Mouse (Mus musculus) heart, embryonic 10.5 days (tissue): ENCODE data around the gene Slc43a2. TPM values are rescaled to one million over a fixed set of nuclear protein-coding genes. Genes with fewer than 3 reads are reported as not detected.

ENCODE experiments used
- DNase-seq: peaks from one replicate; pipeline ENCODE4 v3.0.0-alpha.2; 2017; ENCODE audit warnings: low spot score
- H3K27ac ChIP-seq: fragments of 300-500 bp; sonication (generic); 2 replicates; pipeline ENCODE4 v1.5.1; 2016; ENCODE audit warnings: mild to moderate bottlenecking
- H3K27me3 ChIP-seq: fragments of 300-500 bp; sonication (generic); 2 replicates; pipeline ENCODE4 v1.6.1; 2016; ENCODE audit warnings: mild to moderate bottlenecking; ENCODE audit not compliant: poor library complexity, insufficient read depth, severe bottlenecking
- H3K36me3 ChIP-seq: fragments of 300-500 bp; sonication (generic); 2 replicates; pipeline ENCODE4 v1.6.1; 2016; ENCODE audit warnings: mild to moderate bottlenecking, moderate library complexity
- H3K4me1 ChIP-seq: fragments of 300-500 bp; sonication (generic); 2 replicates; pipeline ENCODE4 v1.6.1; 2016; ENCODE audit warnings: mild to moderate bottlenecking
- H3K4me3 ChIP-seq: fragments of 300-500 bp; sonication (generic); 2 replicates; pipeline ENCODE4 v1.5.1; 2016; ENCODE audit warnings: mild to moderate bottlenecking, moderate library complexity
- H3K9me3 ChIP-seq: fragments of 300-500 bp; sonication (generic); 2 replicates; pipeline ENCODE4 v1.6.1; 2016; ENCODE audit warnings: mild to moderate bottlenecking, moderate library complexity
- WGBS: fragments of 180-500 bp; shearing (Covaris S2); methylation state at CpG from one replicate; pipeline ENCODE4 v1.1.7; 2016; 5-methylcytosine and 5-hydroxymethylcytosine counted together
- polyA plus RNA-seq: library from polyadenylated mRNA; unstranded; fragments of >200 nt; fragmentation: Nextera tagmentation; extraction: Ambion mirVana; gene quantifications from 2 replicates; pipeline ENCODE4 v1.2.1, GENCODE M21; 2016

The Slc43a2 gene
- polyA plus RNA-seq, result 5.5 and 6.4 TPM in 2 replicates

GRCm38 (mm10) chr11:75531469-75532242 lies at the start of gene Slc43a2:
TSS of gene Slc43a2 (plus strand) at chr11:75531694.
- Histone ChIP-seq H3K9me3 (no peaks in the 10 kb centered on the region), H3K27ac (peak within 1 kb of the TSS; percentile 95), H3K36me3 (peaks cover 4% of the 10 kb centered on the region; the same call in 1 of the 2 replicates), H3K4me1 (peaks cover 32% of the 10 kb centered on the region), H3K4me3 (peak within 1 kb of the TSS; percentile 84), H3K27me3 (0 out of 2 replicates have a peak, but pooled peaks cover 3% of the 10 kb centered on the region)
- under 1% methylated on average over 62 of the region's 62 CpGs for WGBS
- peak; percentile 97 for DNase-seq

GRCm38 (mm10) chr11:75486192-75486591 lies 45.3 kb upstream of the Slc43a2 start:
- H3K4me3 ChIP-seq, result peak overlapping the region; percentile 97
- H3K27ac ChIP-seq, result peak overlapping the region; percentile 97; the same call in 1 of the 2 replicates
- DNase-seq, result no peak
- 24% methylated on average over 3 of the region's 3 CpGs for WGBS
- H3K36me3 ChIP-seq, result peaks cover 26% of the 10 kb centered on the region
- H3K4me1 ChIP-seq, result peaks cover 12% of the 10 kb centered on the region
- H3K27me3 ChIP-seq, result no peaks in the 10 kb centered on the region
- H3K9me3 ChIP-seq, result no peaks in the 10 kb centered on the region

GRCm38 (mm10) chr11:75486601-75487285 lies 44.8 kb upstream of the Slc43a2 start, which contains the start of gene Prpf8:
TSS of gene Prpf8 (plus strand) at chr11:75486816.
- DNase-seq, result peak; percentile 99
- Histone ChIP-seq H3K4me1 (peaks cover 12% of the 10 kb centered on the region), H3K27ac (peak within 1 kb of the TSS; percentile 97), H3K36me3 (peaks cover 32% of the 10 kb centered on the region), H3K9me3 (no peaks in the 10 kb centered on the region), H3K4me3 (peak within 1 kb of the TSS; percentile 97), H3K27me3 (no peaks in the 10 kb centered on the region)
- under 1% methylated on average over 52 of the region's 52 CpGs for WGBS

GRCm38 (mm10) chr11:75487496-75487895 lies 44.0 kb upstream of the Slc43a2 start:
- no peak for DNase-seq
- peaks cover 12% of the 10 kb centered on the region for H3K4me1 ChIP-seq
- H3K4me3 ChIP-seq, result peak overlapping the region; percentile 97
- H3K9me3 ChIP-seq, result no peaks in the 10 kb centered on the region
- WGBS, result 45% methylated on average over 6 of the region's 6 CpGs
- H3K36me3 ChIP-seq, result peaks cover 39% of the 10 kb centered on the region
- peak overlapping the region; percentile 97 for H3K27ac ChIP-seq
- H3K27me3 ChIP-seq, result no peaks in the 10 kb centered on the region

- Histone ChIP-seq H3K9me3 (no peaks in the 10 kb centered on the region), H3K36me3 (peaks cover 100% of the 10 kb centered on the region), H3K27me3 (no peaks in the 10 kb centered on the region), H3K4me3 (no peak overlapping the region), H3K4me1 (no peaks in the 10 kb centered on the region), H3K27ac (no peak overlapping the region)
- DNase-seq, result no peak
- 90% methylated on average over 10 of the region's 10 CpGs for WGBS
Observed at GRCm38 (mm10) chr11:75494296-75495049, 37.0 kb upstream of the Slc43a2 start.

GRCm38 (mm10) chr11:75498126-75498525 lies 33.4 kb upstream of the Slc43a2 start:
- Histone ChIP-seq H3K27ac (no peak overlapping the region), H3K36me3 (peaks cover 100% of the 10 kb centered on the region), H3K27me3 (no peaks in the 10 kb centered on the region), H3K4me1 (no peaks in the 10 kb centered on the region), H3K9me3 (no peaks in the 10 kb centered on the region), H3K4me3 (no peak overlapping the region)
- no peak for DNase-seq
- 46% methylated on average over 1 of the region's 1 CpGs for WGBS

GRCm38 (mm10) chr11:75508162-75508561 lies 23.3 kb upstream of the Slc43a2 start:
- H3K9me3 ChIP-seq, result no peaks in the 10 kb centered on the region
- peaks cover 71% of the 10 kb centered on the region for H3K36me3 ChIP-seq
- peaks cover 8% of the 10 kb centered on the region; the same call in 1 of the 2 replicates for H3K27me3 ChIP-seq
- DNase-seq, result no peak
- peaks cover 31% of the 10 kb centered on the region for H3K4me1 ChIP-seq
- no peak overlapping the region for H3K4me3 ChIP-seq
- WGBS, result 92% methylated on average over 4 of the region's 4 CpGs
- H3K27ac ChIP-seq, result no peak overlapping the region

GRCm38 (mm10) chr11:75508904-75509303 lies 22.6 kb upstream of the Slc43a2 start:
- Histone ChIP-seq H3K4me3 (peak overlapping the region; percentile 1; the same call in 1 of the 2 replicates), H3K36me3 (peaks cover 63% of the 10 kb centered on the region), H3K4me1 (peaks cover 35% of the 10 kb centered on the region), H3K27ac (no peak overlapping the region), H3K27me3 (peaks cover 9% of the 10 kb centered on the region; the same call in 1 of the 2 replicates), H3K9me3 (no peaks in the 10 kb centered on the region)
- DNase-seq, result no peak
- 77% methylated on average over 8 of the region's 8 CpGs for WGBS

GRCm38 (mm10) chr11:75509741-75510626 lies 21.5 kb upstream of the Slc43a2 start, which contains the start of gene Rilp:
TSS of gene Rilp (plus strand) at chr11:75510094.
- Histone ChIP-seq H3K27ac (peak within 1 kb of the TSS; percentile 87), H3K4me1 (peaks cover 35% of the 10 kb centered on the region), H3K9me3 (no peaks in the 10 kb centered on the region), H3K36me3 (peaks cover 54% of the 10 kb centered on the region), H3K27me3 (peaks cover 11% of the 10 kb centered on the region; the same call in 1 of the 2 replicates), H3K4me3 (peak within 1 kb of the TSS; percentile 68)
- 1% methylated on average over 43 of the region's 43 CpGs for WGBS
- peak; percentile 87 for DNase-seq

GRCm38 (mm10) chr11:75510627-75510993 lies 20.9 kb upstream of the Slc43a2 start:
- peaks cover 11% of the 10 kb centered on the region; the same call in 1 of the 2 replicates for H3K27me3 ChIP-seq
- H3K9me3 ChIP-seq, result no peaks in the 10 kb centered on the region
- peaks cover 35% of the 10 kb centered on the region for H3K4me1 ChIP-seq
- peak overlapping the region; percentile 87 for H3K27ac ChIP-seq
- H3K4me3 ChIP-seq, result peak overlapping the region; percentile 68
- DNase-seq, result peak; percentile 95
- peaks cover 54% of the 10 kb centered on the region for H3K36me3 ChIP-seq
- 2% methylated on average over 24 of the region's 24 CpGs for WGBS

GRCm38 (mm10) chr11:75511213-75511612 lies 20.3 kb upstream of the Slc43a2 start:
- peaks cover 11% of the 10 kb centered on the region; the same call in 1 of the 2 replicates for H3K27me3 ChIP-seq
- H3K36me3 ChIP-seq, result peaks cover 48% of the 10 kb centered on the region
- WGBS, result 89% methylated on average over 6 of the region's 6 CpGs
- DNase-seq, result no peak
- H3K4me1 ChIP-seq, result peaks cover 35% of the 10 kb centered on the region
- no peak overlapping the region for H3K27ac ChIP-seq
- H3K4me3 ChIP-seq, result peak overlapping the region; percentile 68; the same call in 1 of the 2 replicates
- no peaks in the 10 kb centered on the region for H3K9me3 ChIP-seq
